In the genomic region with DNA sequence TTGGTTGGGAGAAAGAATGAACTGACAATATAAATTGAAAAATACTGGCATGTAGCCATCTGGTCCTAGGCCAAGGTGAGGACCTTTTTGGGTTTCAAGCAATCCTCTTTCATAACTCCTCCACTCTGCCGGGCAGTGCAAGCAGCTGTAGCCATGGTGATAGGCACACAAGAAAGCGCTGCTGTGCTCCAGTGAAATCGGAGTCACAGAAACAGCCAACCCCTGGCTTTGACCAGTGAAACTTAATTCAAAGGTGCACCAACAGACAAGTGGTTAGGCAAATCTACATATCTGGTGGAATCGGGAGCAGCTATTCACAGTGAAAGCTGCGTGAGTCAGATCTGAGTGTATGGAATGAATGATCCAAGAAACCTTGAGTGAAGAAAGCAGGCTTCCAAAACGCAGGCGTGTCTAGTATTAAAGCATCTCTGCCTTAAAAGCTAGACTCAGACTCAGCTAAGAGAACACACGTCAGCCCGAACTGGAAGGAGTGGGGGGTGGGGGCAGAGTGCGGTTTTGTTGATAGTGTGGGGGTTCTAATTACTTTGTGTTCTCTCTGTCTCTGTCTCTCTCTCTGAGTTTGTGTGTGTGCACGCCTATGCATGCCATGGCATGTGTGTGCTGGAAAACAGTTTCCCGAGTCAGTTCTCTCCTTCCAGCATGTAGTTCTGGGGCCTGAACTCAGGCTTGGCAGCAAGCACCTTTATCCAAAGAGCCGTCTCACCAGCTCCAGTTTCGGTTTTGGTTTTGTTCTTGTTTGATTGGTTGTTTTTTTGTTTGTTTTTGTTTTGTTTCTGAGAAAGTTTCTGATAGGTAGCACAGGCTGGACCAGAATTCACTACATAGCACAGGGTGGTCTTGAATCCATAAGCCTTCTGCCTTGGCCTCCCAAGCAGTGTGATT, we compare ENCODE assay signal across 9 mouse cellular contexts. TPM values are rescaled to one million over a fixed set of nuclear protein-coding genes. Genes with fewer than 3 reads are reported as not detected.
DNase-seq lines count a peak whose midpoint lies in the region; ATAC-seq and TF ChIP-seq lines count a peak whose summit lies in the region.
"Had no signal": no experiment of that assay in that cellular context is flagged by ENCODE, and none has a peak within 500 bp of the region (broad histone marks: within the 10 kb centered on the region; RNA-seq: fewer than 3 reads in every experiment).

No protein-coding gene starts in this region.

- H3K9me3 ChIP-seq in limb, embryonic 15.5 days, result no peaks in the 10 kb centered on the region
- no peaks in the 10 kb centered on the region for H3K9me3 ChIP-seq in neural tube, embryonic 14.5 days (ENCODE audit: control insufficient read depth, low read length)

- ATAC-seq in limb, embryonic 15.5 days (ENCODE audit: insufficient number of reproducible peaks, low FRiP score, low TSS enrichment, low read depth), result no peak
- peak; percentile 72; the same call in 1 of the 2 replicates for ATAC-seq in neural tube, embryonic 14.5 days (ENCODE audit: low read depth)

- H3K4me3 ChIP-seq in limb, embryonic 15.5 days, result no peak overlapping the region
- no peak overlapping the region for H3K4me3 ChIP-seq in neural tube, embryonic 14.5 days (ENCODE audit: low read depth, low read length)
- no peak overlapping the region for H3K4me3 ChIP-seq in thymus, adult 2 months (ENCODE audit: control insufficient read depth, insufficient read depth, low read length)

- no peak overlapping the region for H3K4me2 ChIP-seq in limb, embryonic 15.5 days
- no peak overlapping the region for H3K4me2 ChIP-seq in neural tube, embryonic 14.5 days (ENCODE audit: low read depth, low read length)

- peaks cover 45% of the 10 kb centered on the region for H3K36me3 ChIP-seq in limb, embryonic 15.5 days
- H3K36me3 ChIP-seq in neural tube, embryonic 14.5 days (ENCODE audit: control insufficient read depth, insufficient read depth, low read length), result no peaks in the 10 kb centered on the region
- H3K36me3 ChIP-seq in thymus, adult 2 months (ENCODE audit: control insufficient read depth, insufficient read depth, low read length), result no peaks in the 10 kb centered on the region

- H3K27ac ChIP-seq in limb, embryonic 15.5 days, result peak overlapping the region; percentile 28; the same call in 1 of the 2 replicates
- H3K27ac ChIP-seq in neural tube, embryonic 14.5 days (ENCODE audit: low read depth, low read length), result no peak overlapping the region
- H3K27ac ChIP-seq in thymus, adult 2 months (ENCODE audit: control insufficient read depth, insufficient read depth, low read length), result no peak overlapping the region

- peak; percentile 29 for DNase-seq in heart, adult 8-10 months (ENCODE audit: low spot score)
- no peak for DNase-seq in heart, postnatal 36 days
- DNase-seq in ES-CJ7 (ENCODE audit: low read depth, low spot score), result peak; percentile 59
- peak; percentile 54 for DNase-seq in fibroblast of lung, adult 2 months (ENCODE audit: low read depth)
- DNase-seq in thymus, adult 18-20 months, result no peak
- DNase-seq in thymus, adult 2 months, result no peak

- TF ChIP-seq POLR2A in thymus, adult 2 months (IDR thresholded peaks at IDR 0.05; ENCODE audit: control insufficient read depth, extremely low read depth, insufficient read depth, low read length, poor library complexity), result no peak

- TF ChIP-seq CTCF in thymus, adult 2 months (IDR thresholded peaks at IDR 0.05; ENCODE audit: borderline replicate concordance, control insufficient read depth, extremely low read depth, insufficient read depth, low read length, poor library complexity), result no peak

- H3K27me3 ChIP-seq in limb, embryonic 15.5 days, result no peaks in the 10 kb centered on the region
- no peaks in the 10 kb centered on the region for H3K27me3 ChIP-seq in neural tube, embryonic 14.5 days (ENCODE audit: control insufficient read depth, insufficient read depth, low read length)
- H3K27me3 ChIP-seq in thymus, adult 2 months (ENCODE audit: control insufficient read depth, insufficient read depth, low read length), result no peaks in the 10 kb centered on the region

- 66% methylated on average over 14 of the region's 14 CpGs for WGBS in limb, embryonic 15.5 days
- 76% methylated on average over 14 of the region's 14 CpGs for whole genome bisulfite sequencing in neural tube, embryonic 14.5 days
- WGBS in thymus, adult 2 months, result 91% methylated on average over 14 of the region's 14 CpGs

- H3K9ac ChIP-seq in limb, embryonic 15.5 days, result no peak overlapping the region
- H3K9ac ChIP-seq in neural tube, embryonic 14.5 days (replicated peaks; ENCODE audit: low read depth, low read length), result no peak overlapping the region

- intact Hi-C loops in heart, postnatal 36 days (cut with DNase I), result loop anchor here (5.0 kb wide), 1 partner anchor 38 kb away; no protein-coding TSS in a partner anchor

- H3K4me1 ChIP-seq in limb, embryonic 15.5 days, result peaks cover 10% of the 10 kb centered on the region; the same call in 1 of the 2 replicates
- no peaks in the 10 kb centered on the region for H3K4me1 ChIP-seq in neural tube, embryonic 14.5 days (ENCODE audit: control insufficient read depth, insufficient read depth, low read length)
- no peaks in the 10 kb centered on the region for H3K4me1 ChIP-seq in thymus, adult 2 months (replicated peaks; ENCODE audit: control insufficient read depth, insufficient read depth, low read length)

RNA-seq across cellular contexts. Expression of gene Vangl1, which starts 44.8 kb away (rescaled TPM):
- total RNA-seq in heart, adult 8-10 months (2022), result 10 to 100 TPM; 10.3 to 14.0 (median 11.1) TPM
- total RNA-seq in heart, postnatal 36 days (2021), result 10 to 100 TPM; 10.8 to 14.2 TPM
- polyA plus RNA-seq in limb, embryonic 15.5 days (2015; fragmentation: Nextera tagmentation; extraction: Ambion mirVana), result 21.1 and 22.8 TPM in 2 replicates
- 8.2 and 11.3 TPM in 2 replicates for polyA plus RNA-seq in neural tube, embryonic 14.5 days (2014; fragmentation: Nextera tagmentation; extraction: Ambion mirVana)
- 9.7 and 10.6 TPM in 2 replicates for polyA plus RNA-seq in thymus, adult 2 months (2012; rRNA removed)
- total RNA-seq: neutrophil, adult 5-6 weeks had no signal

Comparison
In these comparisons a context has a peak if more than half of its experiments do, and no peak if none do; other contexts are left out.
1. DNase-seq: peak in heart, adult 8-10 months (single experiment), ES-CJ7 (single experiment) and fibroblast of lung, adult 2 months (single experiment); none in heart, postnatal 36 days (0 of 2), thymus, adult 18-20 months (0 of 2) and thymus, adult 2 months (single experiment).